Mouse (Mus musculus): ENCODE data around the gene Angptl7.
A peak's percentile ranks its signal among the peaks of the same experiment; 100 is the strongest.

Angptl7 gene

GRCm38 (mm10) chr4:148455477-148456025 lies 44.7 kb downstream of the Angptl7 start:
- DNase-seq (ENCODE audit: low spot score) = peak; percentile 11

DNA sequence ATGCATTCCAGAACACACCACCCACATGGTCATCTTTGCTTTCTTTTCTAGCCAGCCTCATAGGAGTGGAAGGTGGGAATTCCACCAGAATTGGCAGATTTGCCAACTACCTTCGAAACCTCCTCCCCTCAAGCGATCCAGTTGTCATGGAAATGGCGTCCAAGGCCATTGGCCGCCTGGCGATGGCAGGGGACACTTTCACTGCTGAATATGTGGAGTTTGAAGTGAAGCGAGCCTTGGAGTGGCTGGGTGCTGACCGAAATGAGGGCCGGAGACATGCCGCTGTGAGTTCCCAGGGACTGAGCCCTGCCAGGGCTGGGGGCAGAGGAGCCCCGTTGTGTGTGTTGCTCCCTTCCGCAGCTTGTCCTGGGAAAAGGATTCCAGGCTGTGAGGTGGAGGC lies 46.6 kb downstream of the Angptl7 start:
- no peak for DNase-seq (ENCODE audit: low spot score)

DNA sequence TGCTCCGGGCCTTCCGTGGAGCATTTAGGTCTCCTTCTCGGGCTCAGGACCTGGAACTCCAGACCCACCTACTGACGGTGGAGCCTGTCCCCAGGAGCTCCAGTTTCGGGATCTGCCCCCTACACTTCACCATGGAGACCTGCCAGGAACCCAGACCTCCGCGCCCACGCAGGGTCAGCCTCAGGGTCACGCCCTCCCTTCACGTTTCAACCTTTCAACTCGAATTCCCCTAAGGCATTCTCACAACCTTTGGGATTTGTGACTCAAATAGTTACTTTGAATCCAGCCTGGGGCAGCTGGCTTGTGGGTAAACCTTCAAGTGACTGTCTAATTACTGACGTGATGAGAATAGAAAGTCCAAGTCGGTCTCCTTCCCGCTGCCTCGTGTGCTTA lies 51.4 kb downstream of the Angptl7 start:
- peak; percentile 10 for DNase-seq (ENCODE audit: low spot score)

- peak; percentile 99 for DNase-seq (ENCODE audit: low spot score)
Observed at GRCm38 (mm10) chr4:148448179-148448852, 51.9 kb downstream of the Angptl7 start, which contains the start of gene Mtor. TSS of gene Mtor (plus strand) at chr4:148448611.
